Mouse (Mus musculus): Measurements from ENCODE around the gene Idh3a.

GRCm38 (mm10) chr9:54614182-54614850 lies 28.2 kb downstream of the Idh3a start:
- no peak for TF ChIP-seq EP300 (IDR thresholded peaks at IDR 0.05; ENCODE audit: low read depth)
- TF ChIP-seq CTCF (IDR thresholded peaks at IDR 0.05; ENCODE audit: low read depth) = peak; percentile 68
